ENCODE assay signal across 16 mouse cellular contexts in the genomic region with DNA sequence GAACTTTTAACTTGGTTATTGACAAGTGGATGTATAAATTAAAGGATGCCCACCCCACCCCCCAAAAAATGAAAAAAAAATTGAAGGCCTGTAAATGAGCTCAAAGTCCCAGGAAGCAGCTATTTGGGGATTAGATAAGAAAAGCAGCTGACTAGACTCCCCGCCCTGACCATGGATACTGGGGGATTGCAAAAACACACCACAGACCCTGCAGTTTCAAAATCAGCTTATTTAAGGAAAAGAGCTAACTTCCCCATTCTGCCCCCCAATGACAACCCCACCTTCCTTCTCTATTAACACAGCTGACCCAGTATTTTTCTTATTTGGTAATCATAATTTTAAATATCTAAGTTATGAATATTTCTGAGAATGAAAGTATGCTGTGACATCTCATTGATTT.
"Had no signal": no experiment of that assay in that cellular context is flagged by ENCODE, and none has a peak within 500 bp of the region (broad histone marks: within the 10 kb centered on the region; RNA-seq: fewer than 3 reads in every experiment).

No protein-coding gene starts in this region.

- ATAC-seq: hindbrain, embryonic 16.5 days; inflammation-experienced regulatory T-cells, adult 6 months; intestine, embryonic 15.5 days; intestine, postnatal 0 days; liver, embryonic 12.5 days had no signal

- DNase-seq: gastrocnemius, postnatal 14 days; gastrocnemius, postnatal 36 days; heart, adult 18-20 months; heart, postnatal 10 days; heart, postnatal 4 days; kidney, adult 18-20 months; kidney, adult 8-10 months; kidney, postnatal 10 days; kidney, postnatal 25 days; kidney, postnatal 4 days; left cerebral cortex, postnatal 4 days had no signal
